Mouse (Mus musculus) cerebellum, adult 2 months (tissue): Measurements from ENCODE around the gene Pias4. TPM values are rescaled to one million over a fixed set of nuclear protein-coding genes. Genes with fewer than 3 reads are reported as not detected.

Source experiments
- DNase-seq, 2 experiments: peaks; one replicate each; pipeline ENCODE4 v3.0.0; 2021
- H3K27ac ChIP-seq: fragments of 200-500 bp; 2 replicates; pipeline ENCODE4 v1.5.1; 2012; ENCODE audit warnings: low read length, control low read depth, inconsistent platforms; ENCODE audit not compliant: insufficient read depth
- H3K27me3 ChIP-seq: fragments of 200-500 bp; 2 replicates; pipeline ENCODE4 v1.6.1; 2012; ENCODE audit warnings: inconsistent platforms, mild to moderate bottlenecking, low read length, moderate library complexity; ENCODE audit not compliant: control insufficient read depth, insufficient read depth
- H3K4me1 ChIP-seq: fragments of 200-500 bp; 2 replicates; pipeline ENCODE4 v1.6.1; 2011; ENCODE audit warnings: low read length; ENCODE audit not compliant: control insufficient read depth, insufficient read depth
- H3K4me3 ChIP-seq: fragments of 200-500 bp; replicated peaks from 2 replicates; pipeline ENCODE3; 2011; ENCODE audit warnings: mild to moderate bottlenecking, low read depth, low read length, control low read depth; ENCODE audit not compliant: insufficient read depth
- CTCF ChIP-seq: fragments of 200-500 bp; IDR thresholded peaks from 2 replicates; pipeline ENCODE4 v1.5.1; 2011; ENCODE audit warnings: low read depth, mild to moderate bottlenecking, control low read depth, low read length, moderate library complexity, borderline replicate concordance; ENCODE audit not compliant: insufficient read depth
- POLR2A ChIP-seq: fragments of 200-500 bp; IDR thresholded peaks from 2 replicates; pipeline ENCODE4 v1.6.1; 2011; ENCODE audit warnings: low read length, control low read depth, borderline replicate concordance; ENCODE audit not compliant: insufficient read depth
- WGBS: fragments of 180-500 bp; shearing (Covaris S2); methylation state at CpG from one replicate; pipeline ENCODE4 v1.1.7; 2018; 5-methylcytosine and 5-hydroxymethylcytosine counted together
- polyA plus RNA-seq: library from polyadenylated mRNA; depleted of rRNA; stranded (reverse); fragments of >200 nt; gene quantifications from 2 replicates; pipeline ENCODE4 v1.2.3, GENCODE M21; 2012

The Pias4 gene
- polyA plus RNA-seq, 1 experiment = 34.8 TPM

DNA sequence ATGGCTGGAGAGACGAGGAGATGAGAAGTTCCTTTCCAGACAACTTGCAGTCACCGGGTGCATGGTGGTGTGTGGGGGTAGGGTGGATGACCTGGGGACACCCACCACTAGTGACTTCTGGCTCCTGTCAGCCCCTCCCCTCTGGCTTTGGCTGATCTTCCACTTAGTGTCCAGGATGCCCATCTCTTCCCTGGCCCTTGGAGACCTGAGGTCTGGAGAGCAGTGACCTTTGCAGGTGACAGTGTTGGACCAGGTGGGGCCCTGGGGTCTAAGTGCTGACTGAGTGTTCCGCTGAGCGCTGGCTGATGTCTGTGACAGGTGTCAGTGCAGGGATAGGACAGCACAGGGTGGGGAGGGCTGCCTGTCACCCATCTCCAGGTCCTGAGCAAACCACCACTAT lies 27.6 kb upstream of the Pias4 start:
- Histone ChIP-seq H3K4me3 (no peak overlapping the region), H3K4me1 (peaks cover 5% of the 10 kb centered on the region), H3K27ac (no peak overlapping the region), H3K27me3 (no peaks in the 10 kb centered on the region)
- no peak for DNase-seq
- 75% methylated on average over 4 of the region's 4 CpGs for WGBS
- TF ChIP-seq POLR2A = no peak

DNA sequence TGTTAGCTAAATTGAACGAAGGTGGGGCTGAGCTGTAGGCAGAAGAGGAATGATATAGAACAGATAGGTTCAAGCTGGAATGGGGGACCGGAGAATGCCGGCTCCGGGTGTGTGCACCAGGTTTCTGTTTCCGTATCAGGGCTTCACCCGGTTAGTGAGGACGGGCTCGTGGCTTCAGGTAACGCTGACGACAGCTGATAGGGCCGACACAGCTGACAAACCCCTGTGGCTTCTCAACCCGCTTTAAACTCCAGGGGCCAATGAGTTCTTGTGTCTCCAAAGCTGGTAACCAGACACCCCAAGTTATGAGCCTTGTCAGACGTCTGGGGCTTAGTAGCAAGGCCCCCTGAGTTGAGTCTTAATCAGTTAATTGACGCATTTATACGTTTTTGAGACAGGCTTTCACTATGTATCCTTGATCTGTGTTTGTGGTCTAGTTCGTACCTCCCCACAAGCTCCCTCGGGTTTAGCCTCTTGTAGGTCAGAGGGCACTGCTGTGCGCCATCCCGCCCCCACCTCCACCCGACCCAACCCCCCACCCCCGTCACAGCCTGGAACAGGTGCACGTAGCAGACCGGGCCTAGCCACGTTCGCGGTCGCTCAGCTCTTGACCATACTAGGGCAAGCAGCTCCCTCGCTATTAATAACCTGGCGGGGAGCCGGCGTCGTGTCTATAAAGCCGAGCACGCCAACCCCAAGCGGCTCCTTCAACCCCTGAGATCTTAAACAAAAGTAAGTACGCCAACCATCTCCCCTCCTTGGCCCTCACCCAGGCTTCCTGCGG lies 26.5 kb upstream of the Pias4 start:
- H3K27ac ChIP-seq = no peak overlapping the region
- no peak for TF ChIP-seq CTCF
- TF ChIP-seq POLR2A = no peak
- DNase-seq = peak in 1 of 2 experiments; percentile 53
- 12% methylated on average over 37 of the region's 37 CpGs for WGBS
- peaks cover 5% of the 10 kb centered on the region for H3K4me1 ChIP-seq
- H3K4me3 ChIP-seq = no peak overlapping the region
- H3K27me3 ChIP-seq = no peaks in the 10 kb centered on the region

DNA sequence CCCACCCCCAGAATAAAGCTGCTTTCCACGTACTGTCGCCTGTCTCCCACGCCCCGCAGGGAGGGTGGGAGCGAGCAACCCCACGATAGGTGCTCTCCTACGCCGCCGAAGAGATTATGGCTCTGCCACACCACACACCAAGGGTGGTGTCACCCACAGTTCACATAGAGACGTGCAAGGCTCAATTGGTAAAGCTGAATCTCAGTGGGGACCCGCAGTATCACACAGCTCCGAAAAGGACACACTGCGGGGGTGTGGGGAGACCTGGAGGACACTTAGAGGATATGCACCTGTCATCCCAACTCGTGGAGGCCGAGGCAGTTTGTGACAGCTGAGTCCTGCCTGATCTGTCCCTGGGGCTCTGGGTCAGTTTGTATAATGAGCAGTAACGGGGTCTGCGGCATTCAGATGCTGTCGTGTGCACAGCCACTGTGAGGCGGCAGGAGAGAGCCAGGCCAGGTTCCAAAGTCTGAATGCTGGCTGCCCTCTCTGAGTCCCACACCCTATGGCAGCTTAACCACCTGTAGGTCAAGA lies 25.3 kb upstream of the Pias4 start:
- H3K27me3 ChIP-seq = no peaks in the 10 kb centered on the region
- DNase-seq = peak; percentile 60 to 72

DNA sequence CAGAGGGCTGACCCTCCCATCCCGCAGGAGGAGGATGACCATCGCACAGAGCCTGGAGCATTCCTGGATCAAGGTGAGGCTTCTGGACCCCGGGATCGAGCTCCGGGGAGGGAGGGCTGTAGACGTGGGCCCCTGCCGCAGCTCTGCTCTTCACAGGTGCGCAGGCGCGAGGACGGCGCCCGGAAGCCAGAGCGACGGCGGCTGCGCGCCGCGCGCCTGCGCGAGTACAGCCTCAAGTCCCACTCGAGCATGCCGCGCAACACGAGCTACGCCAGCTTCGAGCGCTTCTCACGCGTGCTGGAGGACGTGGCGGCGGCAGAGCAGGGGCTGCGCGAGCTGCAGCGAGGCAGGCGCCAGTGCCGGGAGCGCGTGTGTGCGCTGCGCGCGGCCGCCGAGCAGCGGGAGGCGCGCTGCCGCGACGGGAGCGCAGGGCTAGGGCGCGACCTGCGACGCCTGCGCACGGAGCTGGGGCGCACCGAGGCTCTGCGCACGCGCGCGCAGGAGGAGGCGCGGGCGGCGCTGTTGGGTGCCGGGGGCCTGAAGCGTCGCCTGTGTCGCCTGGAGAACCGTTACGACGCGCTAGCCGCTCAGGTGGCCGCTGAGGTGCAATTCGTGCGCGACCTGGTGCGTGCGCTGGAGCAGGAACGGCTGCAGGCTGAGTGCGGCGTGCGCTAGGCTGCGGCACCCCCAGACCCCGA lies 24.7 kb upstream of the Pias4 start:
- Histone ChIP-seq H3K27me3 (no peaks in the 10 kb centered on the region), H3K4me3 (peak overlapping the region; percentile 58), H3K27ac (peak overlapping the region; percentile 71), H3K4me1 (peaks cover 5% of the 10 kb centered on the region)
- no peak for TF ChIP-seq CTCF
- peak; percentile 83 for TF ChIP-seq POLR2A
- DNase-seq = peak; percentile 88 to 91
- under 1% methylated on average over 93 of the region's 93 CpGs for WGBS

More for the DNA sequence above, 25.3 kb upstream of the Pias4 start:
- WGBS = 1% methylated on average over 19 of the region's 19 CpGs
- Histone ChIP-seq H3K4me3 (peak overlapping the region; percentile 58), H3K27ac (peak overlapping the region; percentile 71), H3K4me1 (peaks cover 5% of the 10 kb centered on the region)
- TF ChIP-seq CTCF = no peak
- TF ChIP-seq POLR2A = no peak

DNA sequence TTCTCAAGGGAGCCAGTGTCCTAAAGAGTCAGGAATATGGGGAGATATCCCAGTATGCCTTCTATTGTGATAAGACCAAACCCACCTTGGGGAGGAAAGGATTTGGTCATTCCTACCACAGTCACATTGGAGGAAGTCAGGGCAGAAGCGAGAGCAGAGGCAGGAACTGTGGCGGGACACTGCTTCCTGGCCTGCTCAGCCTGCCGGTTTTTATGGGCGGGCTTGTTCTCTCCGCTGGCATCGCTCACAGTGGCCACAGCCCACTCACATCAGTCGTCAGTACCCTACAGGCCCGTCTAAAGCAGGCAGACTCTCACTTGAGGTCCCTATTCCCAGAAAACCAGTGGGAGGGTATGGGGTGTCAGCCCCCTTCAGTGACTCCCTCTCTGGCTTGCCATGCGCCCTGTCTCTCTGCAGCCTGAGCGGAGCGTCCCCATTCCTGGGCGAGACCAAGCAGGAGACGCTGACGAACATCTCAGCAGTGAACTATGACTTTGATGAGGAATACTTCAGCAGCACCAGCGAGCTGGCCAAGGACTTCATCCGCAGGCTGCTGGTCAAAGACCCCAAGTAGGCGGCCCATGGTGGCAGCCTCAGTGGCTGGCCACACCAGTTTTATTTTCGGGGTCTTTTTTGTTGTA lies 23.7 kb upstream of the Pias4 start:
- H3K4me3 ChIP-seq = no peak overlapping the region
- no peak for TF ChIP-seq CTCF
- no peak for TF ChIP-seq POLR2A
- peak in 1 of 2 experiments; percentile 45 for DNase-seq
- H3K27ac ChIP-seq = no peak overlapping the region
- WGBS = 80% methylated on average over 18 of the region's 18 CpGs
- no peaks in the 10 kb centered on the region for H3K27me3 ChIP-seq
- peaks cover 5% of the 10 kb centered on the region for H3K4me1 ChIP-seq

DNA sequence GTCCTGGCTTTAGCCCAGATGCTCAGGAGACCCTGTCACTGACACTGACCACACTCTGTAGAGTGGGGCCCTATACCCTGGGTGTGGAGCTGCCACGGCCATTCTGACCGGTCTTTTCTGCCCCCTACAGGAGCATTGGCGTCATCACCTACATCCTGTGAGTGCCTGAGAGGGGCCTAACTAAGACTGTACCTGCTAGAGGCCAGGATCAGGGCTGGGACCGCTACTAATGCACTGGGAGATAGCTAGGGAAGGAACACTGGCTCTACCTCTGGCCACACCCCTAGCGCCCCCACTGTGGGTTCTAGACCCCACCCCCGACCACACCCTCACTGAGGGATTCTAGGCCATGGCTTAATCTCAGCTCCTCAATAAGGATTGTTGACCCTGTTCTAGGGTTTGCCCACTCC lies 23.2 kb upstream of the Pias4 start:
- WGBS = 69% methylated on average over 6 of the region's 6 CpGs
- no peaks in the 10 kb centered on the region for H3K27me3 ChIP-seq
- H3K4me1 ChIP-seq = peaks cover 5% of the 10 kb centered on the region
- DNase-seq = no peak
- no peak overlapping the region for H3K27ac ChIP-seq
- no peak overlapping the region for H3K4me3 ChIP-seq
- TF ChIP-seq CTCF = peak; percentile 37; the same call in 1 of the 2 replicates
- no peak for TF ChIP-seq POLR2A

DNA sequence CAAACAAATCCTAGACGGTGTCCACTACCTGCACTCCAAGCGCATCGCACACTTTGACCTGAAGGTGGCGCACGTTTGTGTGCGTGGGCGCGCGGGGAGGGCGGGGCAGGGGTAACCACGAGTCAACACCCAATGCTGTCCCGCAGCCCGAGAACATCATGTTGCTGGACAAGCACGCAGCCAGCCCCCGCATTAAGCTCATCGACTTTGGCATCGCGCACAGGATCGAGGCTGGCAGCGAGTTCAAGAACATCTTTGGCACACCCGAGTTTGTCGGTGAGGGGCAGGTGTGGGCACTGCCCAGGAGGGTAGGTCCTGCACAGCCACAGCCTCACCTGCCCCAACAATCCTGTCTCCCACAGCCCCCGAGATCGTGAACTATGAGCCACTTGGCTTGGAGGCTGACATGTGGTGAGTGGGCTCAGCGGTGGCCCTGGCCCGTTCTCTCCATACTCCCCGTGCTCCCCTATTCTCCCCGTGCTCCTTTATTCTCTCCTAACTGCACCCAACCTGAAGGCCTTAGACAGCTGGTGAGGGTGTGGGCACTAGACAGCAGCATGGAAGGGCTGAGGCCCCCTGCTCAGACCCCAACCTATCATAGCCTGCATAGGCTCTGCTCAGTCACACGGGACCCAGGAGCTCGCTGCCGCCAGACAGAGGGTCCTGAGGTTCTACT lies 22.7 kb upstream of the Pias4 start:
- DNase-seq = peak in 1 of 2 experiments; percentile 58
- 58% methylated on average over 31 of the region's 31 CpGs for WGBS
- Histone ChIP-seq H3K4me1 (peaks cover 5% of the 10 kb centered on the region), H3K27ac (no peak overlapping the region), H3K4me3 (no peak overlapping the region), H3K27me3 (no peaks in the 10 kb centered on the region)
- peak; percentile 59; the same call in 1 of the 2 replicates for TF ChIP-seq CTCF
- no peak for TF ChIP-seq POLR2A

DNA sequence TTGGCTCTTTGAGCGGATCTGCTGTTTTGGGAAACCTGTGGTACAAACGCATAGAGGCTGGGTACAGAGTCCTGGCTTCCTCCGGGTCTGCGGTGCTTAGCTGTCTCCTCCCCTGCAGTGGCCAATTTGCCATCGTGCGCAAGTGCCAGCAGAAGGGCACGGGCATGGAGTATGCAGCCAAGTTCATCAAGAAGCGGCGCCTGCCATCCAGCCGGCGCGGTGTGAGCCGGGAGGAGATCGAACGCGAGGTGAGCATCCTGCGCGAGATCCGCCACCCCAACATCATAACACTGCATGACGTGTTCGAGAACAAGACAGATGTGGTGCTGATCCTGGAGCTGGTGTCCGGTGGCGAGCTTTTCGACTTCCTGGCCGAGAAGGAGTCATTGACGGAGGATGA lies 22.1 kb upstream of the Pias4 start:
- Histone ChIP-seq H3K27me3 (no peaks in the 10 kb centered on the region), H3K4me3 (no peak overlapping the region), H3K4me1 (peaks cover 5% of the 10 kb centered on the region), H3K27ac (no peak overlapping the region)
- no peak for TF ChIP-seq CTCF
- no peak for TF ChIP-seq POLR2A
- no peak for DNase-seq
- 59% methylated on average over 26 of the region's 26 CpGs for WGBS
